Mouse (Mus musculus): ENCODE results near the gene Zfp354a. TPM values are rescaled to one million over a fixed set of nuclear protein-coding genes. Genes with fewer than 3 reads are reported as not detected.
A peak's percentile ranks its signal among the peaks of the same experiment; 100 is the strongest.
"Not testable (repeated sequence)": the region's sequence is repeated elsewhere in the genome, so short reads cannot be mapped to it uniquely, and the experiment has no call there.

The Zfp354a gene
- total RNA-seq (2021) = 1 to 10 TPM; 2.1 to 3.1 TPM
- long read RNA-seq, experiment 1, partial matches to known transcripts = 0 of 2 reads
- long read RNA-seq, experiment 1, other reads (novel, unspliced or antisense) = 2 of 2 reads
- long read RNA-seq, experiment 2, partial matches to known transcripts = 0 of 2 reads
- long read RNA-seq, experiment 2, other reads (novel, unspliced or antisense) = 1 of 2 reads

- DNase-seq = peak; percentile 68
These were observed at the start of gene Zfp354a for GRCm38 (mm10) chr11:51059151-51059571. Gene Zfp354a, plus strand, starts transcription at chr11:51059257.

DNA sequence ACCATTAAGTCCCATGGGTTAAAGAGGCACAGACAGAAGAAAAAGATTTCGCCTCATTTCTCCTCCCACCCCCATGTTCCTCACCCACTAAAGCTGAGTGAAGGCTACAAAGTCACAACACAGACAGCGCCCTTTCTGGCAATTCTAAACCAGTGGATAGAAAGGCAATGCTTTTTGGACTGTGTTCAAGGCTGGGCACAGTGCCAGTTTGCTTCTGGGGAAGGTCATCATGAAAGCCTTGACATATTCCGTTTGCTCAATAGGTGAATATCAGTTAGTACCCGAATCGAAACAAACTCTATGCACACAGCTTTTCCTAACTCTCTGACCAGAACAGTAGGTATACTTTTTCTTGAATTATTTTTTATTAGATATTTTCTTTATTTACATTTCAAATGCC, 47.2 kb upstream of the Zfp354a start:
- DNase-seq = peak; percentile 9

DNA sequence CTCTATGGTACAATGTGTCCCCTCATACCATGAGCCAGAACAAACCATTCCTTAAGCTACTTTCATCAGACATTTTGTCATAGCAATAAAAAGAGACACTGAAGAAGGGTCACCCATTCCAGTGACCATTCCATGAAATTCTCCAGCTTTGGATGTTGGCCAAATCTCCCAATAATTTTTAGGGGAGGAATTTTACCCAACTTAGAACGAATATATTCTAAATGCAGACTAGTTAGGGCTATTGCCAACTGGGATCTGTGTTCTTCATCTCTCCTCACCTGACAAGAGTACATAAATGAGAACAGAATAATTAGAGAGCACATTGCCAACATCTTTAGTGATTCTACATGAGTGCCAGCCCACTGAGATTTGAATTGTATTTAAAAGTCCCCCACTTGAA, 45.1 kb upstream of the Zfp354a start, which contains the start of gene Olfr54:
Gene Olfr54 (plus strand): TSS at position 301 of the 400 bp plus-strand sequence.
- DNase-seq = no peak

DNA sequence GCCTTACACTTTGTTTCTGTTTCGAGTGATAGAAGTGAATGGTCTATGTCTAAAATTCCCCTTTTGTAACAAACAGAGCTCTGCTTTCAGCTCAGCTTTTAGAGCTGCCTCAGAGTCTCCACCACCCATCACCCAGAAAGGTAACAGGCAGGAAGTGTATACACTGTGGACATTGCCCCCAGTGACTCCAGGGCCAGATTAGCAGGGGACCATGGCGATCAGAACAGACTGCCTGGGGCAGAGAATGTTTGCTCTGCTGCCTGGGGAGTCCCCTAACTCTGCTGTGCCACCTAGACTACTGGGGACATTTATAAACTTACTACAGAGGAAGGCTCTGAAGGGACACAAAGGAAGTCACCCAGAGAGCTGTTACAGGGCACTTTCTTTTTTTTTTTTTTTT, 42.7 kb upstream of the Zfp354a start:
- DNase-seq = no peak

GRCm38 (mm10) chr11:51026811-51027210, 32.2 kb upstream of the Zfp354a start:
- not testable (repeated sequence) for DNase-seq

DNA sequence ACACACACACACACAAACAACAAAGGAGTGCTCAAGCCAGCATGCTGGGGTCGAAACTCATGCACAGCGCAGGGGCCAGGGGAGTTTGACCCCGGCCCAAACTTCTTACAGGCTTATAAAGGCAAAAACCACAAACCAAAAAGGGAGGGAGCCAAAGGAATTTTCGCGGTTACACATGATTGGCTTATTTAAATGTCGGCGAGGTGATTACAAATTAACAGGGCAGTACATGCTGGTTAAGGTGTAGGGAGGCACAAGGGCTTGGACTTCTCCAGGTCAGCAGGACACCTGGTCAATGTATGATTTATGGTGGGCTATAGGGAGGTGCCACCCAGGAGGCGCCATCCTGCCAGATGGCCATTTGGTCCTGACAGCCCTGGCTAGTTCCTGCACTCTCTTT, 29.7 kb upstream of the Zfp354a start:
- not testable (repeated sequence) for DNase-seq

- no peak for DNase-seq
These were observed 28.8 kb upstream of the Zfp354a start for GRCm38 (mm10) chr11:51030225-51030624.

DNA sequence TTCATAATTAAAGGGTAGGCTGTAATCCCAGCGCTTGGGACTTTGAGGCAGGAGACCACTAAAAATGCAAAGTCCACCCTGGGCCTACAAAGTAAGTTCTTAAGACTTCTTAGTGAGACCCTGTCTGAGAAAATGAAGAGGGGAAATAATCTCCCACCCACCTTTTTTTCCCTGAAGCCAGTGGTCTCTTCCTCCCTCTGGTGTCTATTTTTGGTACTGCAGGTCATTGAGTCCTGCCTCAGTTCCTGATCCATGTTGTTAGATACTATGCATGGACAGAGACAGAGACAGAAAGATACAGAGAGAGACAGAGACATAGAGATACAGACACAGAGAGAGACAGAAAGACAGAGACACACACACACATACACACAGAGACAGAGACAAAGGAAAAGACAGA, 26.2 kb upstream of the Zfp354a start:
- no peak for DNase-seq

DNA sequence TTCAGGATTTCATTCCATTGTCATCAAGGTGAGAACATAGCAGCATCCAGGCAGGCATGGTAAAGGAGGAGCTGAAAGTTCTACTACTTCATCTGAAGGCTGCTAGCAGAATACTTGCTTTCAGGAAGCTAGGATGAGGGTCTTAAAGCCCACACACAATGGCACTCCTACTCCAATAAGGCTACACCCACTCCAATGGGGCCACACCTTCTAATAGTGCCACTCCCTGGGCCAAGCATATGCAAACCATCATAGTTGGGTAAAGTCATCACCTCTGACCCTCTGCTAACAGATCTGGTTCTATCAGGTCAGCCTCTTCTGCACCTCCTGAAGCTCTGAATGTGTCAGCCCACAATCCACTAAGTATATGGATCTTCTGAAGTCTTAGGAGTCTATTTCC, 24.9 kb upstream of the Zfp354a start:
- DNase-seq = not testable (repeated sequence)

- DNase-seq = no peak
These were observed 23.1 kb upstream of the Zfp354a start for GRCm38 (mm10) chr11:51035951-51036350.

DNA sequence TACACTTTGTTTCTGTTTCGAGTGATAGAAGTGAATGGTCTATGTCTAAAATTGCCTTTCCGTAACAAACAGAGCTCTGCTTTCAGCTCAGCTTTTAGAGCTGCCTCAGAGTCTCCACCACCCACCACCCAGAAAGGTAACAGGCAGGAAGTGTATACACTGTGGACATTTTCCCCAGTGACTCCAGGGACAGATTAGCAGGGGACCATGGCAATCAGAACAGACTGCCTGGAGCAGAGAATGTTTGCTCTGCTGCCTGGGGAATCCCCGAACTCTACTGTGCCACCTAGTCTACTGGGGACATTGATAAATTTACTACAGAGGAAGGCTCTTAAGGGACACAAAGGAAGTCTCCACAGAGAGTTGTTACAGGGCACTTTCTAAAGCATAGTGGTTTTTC, 14.3 kb upstream of the Zfp354a start:
- not testable (repeated sequence) for DNase-seq

GRCm38 (mm10) chr11:51047809-51048208, 11.2 kb upstream of the Zfp354a start, which contains the start of gene Olfr1375:
Gene Olfr1375, plus strand, starts transcription at chr11:51048109.
- not testable (repeated sequence) for DNase-seq

DNA sequence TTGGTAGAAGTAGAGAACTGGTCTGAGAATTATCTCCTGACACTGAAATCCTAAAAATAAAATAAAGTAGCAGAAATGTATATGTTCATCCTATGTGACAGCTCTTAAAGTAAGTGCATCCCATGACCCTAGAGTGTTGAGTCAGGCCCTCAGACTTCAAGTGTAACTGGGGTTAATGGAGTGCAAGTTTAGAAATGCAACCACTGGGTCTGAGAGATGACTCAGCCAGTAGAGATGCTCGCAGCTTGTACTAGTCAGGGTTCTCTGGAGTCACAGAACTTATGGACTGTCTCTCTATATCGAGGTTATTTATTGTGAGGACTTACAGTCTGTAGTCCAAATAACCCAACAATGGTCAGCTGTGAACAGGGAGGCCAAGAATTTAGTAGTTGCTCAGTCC, 7.4 kb upstream of the Zfp354a start:
- DNase-seq = no peak

GRCm38 (mm10) chr11:51053230-51053629, 5.8 kb upstream of the Zfp354a start:
- no peak for DNase-seq

- DNase-seq = no peak
These were observed 583 bp downstream of the Zfp354a start for GRCm38 (mm10) chr11:51059640-51060039.

- DNase-seq = no peak
These were observed 1.9 kb downstream of the Zfp354a start for GRCm38 (mm10) chr11:51060981-51061380.

- DNase-seq = no peak
These were observed 4.2 kb downstream of the Zfp354a start for GRCm38 (mm10) chr11:51063276-51063675.

- DNase-seq = no peak
These were observed 4.8 kb downstream of the Zfp354a start for GRCm38 (mm10) chr11:51063841-51064240.

GRCm38 (mm10) chr11:51084527-51084926, 25.5 kb downstream of the Zfp354a start:
- no peak for DNase-seq

- no peak for DNase-seq
These were observed 26.2 kb downstream of the Zfp354a start for GRCm38 (mm10) chr11:51085269-51085668.

DNA sequence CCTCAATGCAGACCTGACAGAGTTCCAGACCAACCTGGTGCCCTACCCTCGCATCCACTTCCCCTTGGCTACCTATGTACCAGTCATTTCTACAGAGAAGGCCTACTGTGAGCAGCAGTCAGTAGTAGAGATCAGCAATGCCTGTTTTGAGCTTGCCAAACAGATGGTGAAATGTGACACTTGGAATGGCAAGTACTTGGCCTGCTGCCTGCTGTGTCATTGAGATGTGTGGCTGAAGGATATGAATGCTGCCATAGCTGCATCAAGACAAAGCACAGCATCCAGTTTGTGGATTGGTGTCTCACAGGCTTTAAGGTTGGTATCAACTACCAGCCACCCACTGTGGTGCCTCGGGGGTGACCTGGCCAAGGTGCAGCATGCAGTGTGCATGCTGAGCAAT, 48.2 kb downstream of the Zfp354a start:
- no peak for DNase-seq

DNA sequence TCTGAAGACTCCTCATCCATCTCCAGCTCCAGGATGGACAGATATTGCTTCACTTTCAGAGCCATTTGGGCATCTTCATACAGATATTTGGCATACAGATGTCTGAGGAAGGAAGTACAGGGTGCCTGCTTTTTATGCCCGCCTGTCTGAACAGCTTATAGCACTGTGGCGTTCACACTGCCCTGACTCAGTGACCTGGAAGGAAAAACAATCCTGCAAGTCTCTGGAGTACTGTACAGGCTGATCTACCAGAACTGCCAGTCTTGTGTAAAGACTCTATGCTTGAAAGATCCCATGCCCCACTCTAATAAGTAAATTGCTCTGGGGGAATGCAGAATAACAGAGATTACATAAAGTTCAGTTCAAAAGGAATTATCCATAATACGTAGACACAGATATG, 51.6 kb downstream of the Zfp354a start:
- no peak for DNase-seq
